Mouse (Mus musculus) embryonic facial prominence, embryonic 11.5 days (tissue): ENCODE data around the gene Tnrc18. TPM values are rescaled to one million over a fixed set of nuclear protein-coding genes. Genes with fewer than 3 reads are reported as not detected.

Source experiments
- ATAC-seq: fragments of 200-750 bp; cut with Nextera tagmentation; replicated peaks from 2 replicates; pipeline ENCODE4 v1.8.0; 2017; ENCODE audit warnings: low read depth; ENCODE audit not compliant: insufficient number of reproducible peaks, low FRiP score, low TSS enrichment
- DNase-seq: peaks from one replicate; pipeline ENCODE4 v3.0.0-alpha.2; 2015; ENCODE audit warnings: low spot score
- H3K27ac ChIP-seq: fragments of 300-500 bp; sonication (generic); replicated peaks from 2 replicates; pipeline ENCODE4 v1.5.1; 2014; ENCODE audit warnings: mild to moderate bottlenecking, low read depth, low read length, control low read depth
- H3K27me3 ChIP-seq: fragments of 300-500 bp; sonication (generic); 2 replicates; pipeline ENCODE4 v1.6.1; 2014; ENCODE audit warnings: mild to moderate bottlenecking, low read length, moderate library complexity, mixed read lengths; ENCODE audit not compliant: control insufficient read depth, insufficient read depth
- H3K36me3 ChIP-seq: fragments of 300-500 bp; sonication (generic); replicated peaks from 2 replicates; pipeline ENCODE4 v1.6.1; 2014; ENCODE audit warnings: low read depth, mild to moderate bottlenecking, low read length, moderate library complexity, mixed read lengths; ENCODE audit not compliant: control insufficient read depth, insufficient read depth
- H3K4me1 ChIP-seq: fragments of 300-500 bp; sonication (generic); 2 replicates; pipeline ENCODE4 v1.6.1; 2014; ENCODE audit warnings: low read length, mixed read lengths; ENCODE audit not compliant: control insufficient read depth, insufficient read depth
- H3K4me2 ChIP-seq: fragments of 300-500 bp; sonication (generic); 2 replicates; pipeline ENCODE4 v1.6.1; 2014; ENCODE audit warnings: low read depth, mild to moderate bottlenecking, control low read depth, low read length, moderate library complexity
- H3K4me3 ChIP-seq: fragments of 300-500 bp; sonication (generic); 2 replicates; pipeline ENCODE4 v1.5.1; 2014; ENCODE audit warnings: low read depth, low read length, control low read depth
- H3K9ac ChIP-seq: fragments of 300-500 bp; sonication (generic); replicated peaks from 2 replicates; pipeline ENCODE4 v1.6.1; 2014; ENCODE audit warnings: mild to moderate bottlenecking, control low read depth, low read length
- H3K9me3 ChIP-seq: fragments of 300-500 bp; sonication (generic); replicated peaks from 2 replicates; pipeline ENCODE4 v1.6.1; 2016; ENCODE audit warnings: mild to moderate bottlenecking, low read length, inconsistent platforms, mixed read lengths; ENCODE audit not compliant: control insufficient read depth
- WGBS: fragments of 180-500 bp; shearing (Covaris S2); extraction: QIAGEN DNeasy Blood & Tissue Kit; methylation state at CpG from one replicate; pipeline ENCODE4 v1.1.7; 2014; 5-methylcytosine and 5-hydroxymethylcytosine counted together
- polyA plus RNA-seq: library from polyadenylated mRNA; unstranded; fragments of >200 nt; fragmentation: Nextera tagmentation; extraction: Ambion mirVana; gene quantifications from 2 replicates; pipeline ENCODE4 v1.2.1, GENCODE M21; 2014

The Tnrc18 gene
- polyA plus RNA-seq, 1 experiment from 2014 or later = 26.4 TPM

DNA sequence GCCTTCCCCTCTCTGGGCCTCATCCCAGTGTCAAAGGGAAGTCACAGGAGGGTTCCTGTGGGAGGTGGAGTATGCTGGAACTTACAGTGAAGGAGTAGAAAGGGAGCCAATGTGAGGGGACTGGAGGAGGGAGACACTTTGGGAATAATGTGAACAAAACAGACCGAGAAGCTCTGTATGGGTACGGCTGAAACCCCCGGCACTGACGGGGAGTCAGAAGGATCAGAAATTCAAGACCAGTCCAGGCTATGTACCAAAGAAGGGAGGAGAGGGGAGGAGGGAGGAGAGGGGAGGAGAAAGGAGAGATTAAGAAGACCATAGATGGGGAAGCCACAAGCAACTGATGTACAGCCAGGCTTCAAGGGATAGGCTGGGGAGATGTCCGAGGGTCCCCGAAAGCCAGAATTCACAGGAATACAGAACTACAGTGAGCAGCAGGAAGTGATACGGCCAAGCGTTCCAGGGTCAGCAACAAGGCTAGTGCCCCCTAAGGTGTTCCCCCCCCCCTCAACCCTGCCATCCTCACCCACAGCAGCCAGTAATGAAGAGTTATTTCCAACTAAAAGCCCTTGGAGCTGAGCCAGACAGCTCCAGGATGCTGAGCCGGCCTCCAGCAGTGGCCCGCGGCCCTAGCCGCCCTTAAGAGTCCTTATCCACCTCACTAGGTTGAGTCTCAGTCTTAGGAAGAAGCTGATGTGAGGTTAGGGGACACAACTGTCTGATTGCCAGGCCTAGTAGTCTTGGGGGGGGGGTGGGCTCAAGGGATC lies 124.3 kb downstream of the Tnrc18 start:
- H3K4me1 ChIP-seq = no peaks in the 10 kb centered on the region
- no peak overlapping the region for H3K4me3 ChIP-seq
- ATAC-seq = no peak
- WGBS = 67% methylated on average over 12 of the region's 12 CpGs
- H3K27me3 ChIP-seq = no peaks in the 10 kb centered on the region
- no peaks in the 10 kb centered on the region for H3K9me3 ChIP-seq
- no peaks in the 10 kb centered on the region for H3K36me3 ChIP-seq
- no peak for DNase-seq
- H3K9ac ChIP-seq = no peak overlapping the region
- H3K27ac ChIP-seq = no peak overlapping the region
- no peak overlapping the region for H3K4me2 ChIP-seq

DNA sequence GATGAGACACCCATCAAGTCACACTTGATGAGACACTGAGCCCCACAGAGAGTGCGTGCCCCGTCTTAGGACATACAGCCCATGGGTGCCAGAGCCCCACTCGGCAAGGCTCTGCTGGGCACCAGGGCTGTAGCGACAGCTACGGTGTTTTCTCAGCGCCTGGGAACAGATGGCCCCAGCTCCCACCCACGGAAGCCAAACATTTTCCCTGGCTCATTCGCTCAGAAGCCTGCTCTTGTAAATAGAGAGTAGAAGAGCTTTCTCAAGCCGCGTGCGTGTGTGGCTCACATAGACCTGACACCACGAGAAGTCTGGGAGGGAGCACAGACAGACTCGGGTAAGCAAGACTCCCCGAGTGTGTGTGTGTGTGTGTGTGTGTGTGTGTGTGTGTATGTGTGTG lies 125.2 kb downstream of the Tnrc18 start, which contains the start of gene Slc29a4:
Gene Slc29a4, plus strand, starts transcription at position 265 of the 400 bp plus-strand sequence.
- Histone ChIP-seq H3K4me1 (no peaks in the 10 kb centered on the region), H3K4me3 (no peak within 1 kb of the TSS), H3K27ac (no peak within 1 kb of the TSS), H3K9ac (no peak within 1 kb of the TSS), H3K27me3 (no peaks in the 10 kb centered on the region), H3K36me3 (no peaks in the 10 kb centered on the region), H3K4me2 (no peak within 1 kb of the TSS), H3K9me3 (no peaks in the 10 kb centered on the region)
- DNase-seq = no peak
- ATAC-seq = no peak
- WGBS = 70% methylated on average over 14 of the region's 14 CpGs

DNA sequence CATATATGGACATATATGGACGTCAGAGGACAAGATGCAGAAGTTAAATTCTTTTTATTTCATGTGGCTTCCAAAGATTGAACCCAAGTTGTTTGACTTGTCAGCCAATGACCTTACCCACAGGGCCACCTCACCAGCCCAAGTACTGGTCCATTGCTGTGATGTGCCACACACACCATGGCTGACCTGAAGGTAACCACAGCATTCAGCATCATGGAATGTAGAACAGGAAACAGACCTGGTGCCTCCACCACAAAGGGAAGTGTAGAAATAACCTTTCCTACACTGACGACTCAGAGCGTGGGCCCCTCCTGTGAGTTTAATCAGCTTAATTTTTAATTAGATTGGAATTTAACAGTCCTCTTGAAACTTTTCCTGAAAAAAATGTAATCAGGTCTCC lies 127.1 kb downstream of the Tnrc18 start:
- Histone ChIP-seq H3K9ac (no peak overlapping the region), H3K9me3 (no peaks in the 10 kb centered on the region), H3K27me3 (no peaks in the 10 kb centered on the region), H3K4me2 (no peak overlapping the region), H3K27ac (no peak overlapping the region), H3K4me1 (no peaks in the 10 kb centered on the region), H3K36me3 (no peaks in the 10 kb centered on the region), H3K4me3 (no peak overlapping the region)
- no peak for DNase-seq
- no peak for ATAC-seq
- WGBS = 89% methylated on average over 3 of the region's 3 CpGs

GRCm38 (mm10) chr5:142688866-142689265 lies 128.6 kb downstream of the Tnrc18 start:
- no peak overlapping the region for H3K27ac ChIP-seq
- no peaks in the 10 kb centered on the region for H3K9me3 ChIP-seq
- H3K36me3 ChIP-seq = no peaks in the 10 kb centered on the region
- H3K4me1 ChIP-seq = no peaks in the 10 kb centered on the region
- no peaks in the 10 kb centered on the region for H3K27me3 ChIP-seq
- no peak overlapping the region for H3K4me2 ChIP-seq
- DNase-seq (no peak), ATAC-seq (no peak)
- H3K9ac ChIP-seq = no peak overlapping the region
- H3K4me3 ChIP-seq = no peak overlapping the region
- WGBS = 40% methylated on average over 6 of the region's 6 CpGs

GRCm38 (mm10) chr5:142682529-142682928 lies 134.9 kb downstream of the Tnrc18 start:
- WGBS = 90% methylated on average over 5 of the region's 5 CpGs
- Histone ChIP-seq H3K9ac (no peak overlapping the region), H3K27ac (no peak overlapping the region), H3K9me3 (no peaks in the 10 kb centered on the region), H3K4me1 (no peaks in the 10 kb centered on the region), H3K4me3 (no peak overlapping the region), H3K4me2 (no peak overlapping the region), H3K36me3 (no peaks in the 10 kb centered on the region), H3K27me3 (no peaks in the 10 kb centered on the region)
- ATAC-seq = no peak
- DNase-seq = no peak

- no peak overlapping the region for H3K4me3 ChIP-seq
- H3K36me3 ChIP-seq = no peaks in the 10 kb centered on the region
- H3K4me2 ChIP-seq = no peak overlapping the region
- WGBS = 80% methylated on average over 3 of the region's 3 CpGs
- no peak overlapping the region for H3K27ac ChIP-seq
- DNase-seq (no peak), ATAC-seq (no peak)
- H3K4me1 ChIP-seq = no peaks in the 10 kb centered on the region
- H3K9ac ChIP-seq = no peak overlapping the region
- H3K27me3 ChIP-seq = no peaks in the 10 kb centered on the region
- no peaks in the 10 kb centered on the region for H3K9me3 ChIP-seq
These were observed 135.6 kb downstream of the Tnrc18 start for GRCm38 (mm10) chr5:142681911-142682310.

GRCm38 (mm10) chr5:142679065-142679464 lies 138.4 kb downstream of the Tnrc18 start:
- no peaks in the 10 kb centered on the region for H3K9me3 ChIP-seq
- H3K27ac ChIP-seq = no peak overlapping the region
- H3K4me2 ChIP-seq = no peak overlapping the region
- no peaks in the 10 kb centered on the region for H3K4me1 ChIP-seq
- DNase-seq (no peak), ATAC-seq (no peak)
- no peaks in the 10 kb centered on the region for H3K27me3 ChIP-seq
- 95% methylated on average over 1 of the region's 1 CpGs for WGBS
- H3K9ac ChIP-seq = no peak overlapping the region
- no peak overlapping the region for H3K4me3 ChIP-seq
- H3K36me3 ChIP-seq = no peaks in the 10 kb centered on the region

DNA sequence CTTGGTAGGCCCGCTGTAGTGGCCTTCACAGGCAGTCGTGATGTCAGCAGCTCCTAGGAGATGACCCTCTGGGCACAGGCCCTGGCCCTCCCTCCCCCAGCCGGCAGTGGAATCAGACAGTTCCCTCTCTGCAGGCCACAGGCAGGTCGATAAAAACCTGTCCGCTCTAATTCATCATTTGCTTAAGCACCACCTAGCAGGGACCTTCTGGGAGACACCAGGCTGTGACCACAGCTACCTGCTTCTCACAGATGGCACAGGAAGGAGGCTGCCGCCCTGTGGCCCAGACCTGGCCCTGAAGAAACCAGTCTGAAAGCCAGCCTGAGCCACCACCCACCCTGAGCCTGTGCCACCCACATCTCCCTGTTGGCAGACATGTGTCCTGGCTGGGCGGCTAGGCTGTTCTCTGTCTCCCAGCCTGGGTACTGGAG lies 139.3 kb downstream of the Tnrc18 start:
- no peak overlapping the region for H3K27ac ChIP-seq
- H3K9me3 ChIP-seq = no peaks in the 10 kb centered on the region
- H3K27me3 ChIP-seq = no peaks in the 10 kb centered on the region
- no peaks in the 10 kb centered on the region for H3K4me1 ChIP-seq
- no peak for ATAC-seq
- H3K9ac ChIP-seq = no peak overlapping the region
- no peak overlapping the region for H3K4me2 ChIP-seq
- no peak for DNase-seq
- H3K36me3 ChIP-seq = no peaks in the 10 kb centered on the region
- H3K4me3 ChIP-seq = no peak overlapping the region
- 70% methylated on average over 7 of the region's 7 CpGs for WGBS
